Mouse (Mus musculus) olfactory bulb, adult 2 months (tissue): ENCODE results near the gene Snn.

Source experiments
- CTCF ChIP-seq: fragments of 200-500 bp; IDR thresholded peaks from 2 replicates; pipeline ENCODE4 v1.5.1; 2012; ENCODE audit warnings: low read depth, mild to moderate bottlenecking, low read length, moderate library complexity; ENCODE audit not compliant: insufficient read depth
- POLR2A ChIP-seq: fragments of 200-500 bp; IDR thresholded peaks from 2 replicates; pipeline ENCODE4 v1.6.1; 2012; ENCODE audit warnings: mild to moderate bottlenecking, low read depth, low read length, moderate library complexity; ENCODE audit not compliant: insufficient read depth

- TF ChIP-seq POLR2A (no peak), CTCF (no peak)
Measured at GRCm38 (mm10) chr16:11016353-11016752, 44.4 kb upstream of the Snn start.
